Mouse (Mus musculus) hindbrain, embryonic 15.5 days (tissue): ENCODE results near the gene Kir3dl2. TPM values are rescaled to one million over a fixed set of nuclear protein-coding genes. Genes with fewer than 3 reads are reported as not detected.
"Not testable (repeated sequence)": the region's sequence is repeated elsewhere in the genome, so short reads cannot be mapped to it uniquely, and the experiment has no call there.

Experiments
- ATAC-seq: fragments of 200-750 bp; cut with Nextera tagmentation; 2 replicates; pipeline ENCODE4 v1.8.0; 2017; ENCODE audit warnings: low read depth, moderate number of reproducible peaks, moderate TSS enrichment; ENCODE audit not compliant: low FRiP score
- H3K27ac ChIP-seq: fragments of 300-500 bp; sonication (generic); replicated peaks from 2 replicates; pipeline ENCODE4 v1.5.1; 2015; ENCODE audit warnings: mild to moderate bottlenecking, inconsistent platforms
- H3K27me3 ChIP-seq: fragments of 300-500 bp; sonication (generic); 2 replicates; pipeline ENCODE4 v1.6.1; 2015; ENCODE audit warnings: control low read depth, inconsistent platforms
- H3K36me3 ChIP-seq: fragments of 300-500 bp; sonication (generic); 2 replicates; pipeline ENCODE4 v1.6.1; 2015; ENCODE audit warnings: control low read depth, inconsistent platforms
- H3K4me1 ChIP-seq: fragments of 300-500 bp; sonication (generic); replicated peaks from 2 replicates; pipeline ENCODE4 v1.6.1; 2015; ENCODE audit warnings: control low read depth, inconsistent platforms
- H3K4me2 ChIP-seq: fragments of 300-500 bp; sonication (generic); 2 replicates; pipeline ENCODE4 v1.6.1; 2015; ENCODE audit warnings: moderate library complexity, mild to moderate bottlenecking, inconsistent platforms
- H3K4me3 ChIP-seq: fragments of 300-500 bp; sonication (generic); 2 replicates; pipeline ENCODE4 v1.5.1; 2015; ENCODE audit warnings: mild to moderate bottlenecking, inconsistent platforms
- H3K9ac ChIP-seq: fragments of 300-500 bp; sonication (generic); 2 replicates; pipeline ENCODE4 v1.6.1; 2015; ENCODE audit warnings: inconsistent platforms
- H3K9me3 ChIP-seq: fragments of 300-500 bp; sonication (generic); 2 replicates; pipeline ENCODE4 v1.6.1; 2016; ENCODE audit warnings: control low read depth, inconsistent platforms
- WGBS: fragments of 180-500 bp; shearing (Covaris S2); methylation state at CpG from one replicate; pipeline ENCODE4 v1.1.7; 2015; 5-methylcytosine and 5-hydroxymethylcytosine counted together
- polyA plus RNA-seq: library from polyadenylated mRNA; unstranded; fragments of >200 nt; fragmentation: Nextera tagmentation; extraction: Ambion mirVana; gene quantifications from 2 replicates; pipeline ENCODE4 v1.2.1, GENCODE M21; 2015

Kir3dl2 gene
- 0.14 TPM in 1 of 2 replicates, not detected in the other for polyA plus RNA-seq

- H3K4me1 ChIP-seq, ATAC-seq, H3K27me3 ChIP-seq, H3K4me2 ChIP-seq, H3K36me3 ChIP-seq, H3K4me3 ChIP-seq, H3K9ac ChIP-seq, H3K27ac ChIP-seq, H3K9me3 ChIP-seq: not testable (repeated sequence)
- 80% methylated on average over 1 of the region's 1 CpGs for WGBS
Measured at GRCm38 (mm10) chrX:136543956-136544355, at the start of gene Kir3dl2. TSS of gene Kir3dl2 (minus strand) at chrX:136544056.

- WGBS, result 10% methylated on average over 2 of the region's 2 CpGs
- Histone ChIP-seq H3K4me2 (peak overlapping the region; percentile 51), H3K27me3 (no peaks in the 10 kb centered on the region), H3K9me3 (no peaks in the 10 kb centered on the region), H3K9ac (peak overlapping the region; percentile 40), H3K36me3 (no peaks in the 10 kb centered on the region), H3K4me3 (peak overlapping the region; percentile 45), H3K27ac (peak overlapping the region; percentile 89), H3K4me1 (no peaks in the 10 kb centered on the region)
- peak; percentile 85 for ATAC-seq
Measured at GRCm38 (mm10) chrX:136590897-136591257, 47.0 kb upstream of the Kir3dl2 start.

GRCm38 (mm10) chrX:136590199-136590896, 46.5 kb upstream of the Kir3dl2 start, which contains the start of gene Tceal3:
TSS of gene Tceal3 (plus strand) at chrX:136590842.
- peak within 1 kb of the TSS; percentile 45 for H3K4me3 ChIP-seq
- peak; percentile 95 for ATAC-seq
- H3K9me3 ChIP-seq, result no peaks in the 10 kb centered on the region
- no peaks in the 10 kb centered on the region for H3K36me3 ChIP-seq
- WGBS, result 32% methylated on average over 12 of the region's 12 CpGs
- H3K4me1 ChIP-seq, result no peaks in the 10 kb centered on the region
- H3K9ac ChIP-seq, result peak within 1 kb of the TSS; percentile 40
- peak within 1 kb of the TSS; percentile 51 for H3K4me2 ChIP-seq
- H3K27ac ChIP-seq, result peak within 1 kb of the TSS; percentile 89
- no peaks in the 10 kb centered on the region for H3K27me3 ChIP-seq

GRCm38 (mm10) chrX:136584617-136585016, 40.8 kb upstream of the Kir3dl2 start:
- ATAC-seq, result no peak
- H3K4me2 ChIP-seq, result no peak overlapping the region
- 94% methylated on average over 1 of the region's 1 CpGs for WGBS

GRCm38 (mm10) chrX:136569094-136569493, 25.2 kb upstream of the Kir3dl2 start:
- WGBS, result 87% methylated on average over 9 of the region's 9 CpGs

More at GRCm38 (mm10) chrX:136584617-136585016, 40.8 kb upstream of the Kir3dl2 start:
- H3K36me3 ChIP-seq, result no peaks in the 10 kb centered on the region
- no peak overlapping the region for H3K4me3 ChIP-seq
- H3K27ac ChIP-seq, result no peak overlapping the region
- no peak overlapping the region for H3K9ac ChIP-seq
- no peaks in the 10 kb centered on the region for H3K9me3 ChIP-seq
- H3K27me3 ChIP-seq, result no peaks in the 10 kb centered on the region
- no peaks in the 10 kb centered on the region for H3K4me1 ChIP-seq

GRCm38 (mm10) chrX:136517699-136518098, 26.2 kb downstream of the Kir3dl2 start, which contains the start of gene Kir3dl1:
TSS of gene Kir3dl1 (plus strand) at chrX:136517999.
- not testable (repeated sequence) for H3K27ac ChIP-seq, H3K4me3 ChIP-seq, H3K9me3 ChIP-seq, H3K36me3 ChIP-seq, H3K9ac ChIP-seq, H3K4me1 ChIP-seq, ATAC-seq, H3K27me3 ChIP-seq, H3K4me2 ChIP-seq
- 80% methylated on average over 4 of the region's 4 CpGs for WGBS

More at GRCm38 (mm10) chrX:136569094-136569493, 25.2 kb upstream of the Kir3dl2 start:
- H3K4me1 ChIP-seq, ATAC-seq, H3K4me3 ChIP-seq, H3K27ac ChIP-seq, H3K27me3 ChIP-seq, H3K36me3 ChIP-seq, H3K9me3 ChIP-seq, H3K9ac ChIP-seq, H3K4me2 ChIP-seq: not testable (repeated sequence)

Other genes with a start within 250 kb of the Kir3dl2 start
- gene Kir3dl1, start 26.1 kb downstream of the Kir3dl2 start, polyA plus RNA-seq, result not detected in 2 replicates
- gene Tceal3, start 46.8 kb upstream of the Kir3dl2 start, polyA plus RNA-seq, result 78.2 and 87.9 TPM in 2 replicates
- 21.8 and 23.2 TPM in 2 replicates for gene Tceal1, start 163.9 kb upstream of the Kir3dl2 start, polyA plus RNA-seq
- gene Morf4l2, start 199.6 kb upstream of the Kir3dl2 start, polyA plus RNA-seq, result 523 and 538 TPM in 2 replicates
- 0.09 and 0.13 TPM in 2 replicates for gene Glra4, start 236.1 kb upstream of the Kir3dl2 start, polyA plus RNA-seq